Mouse (Mus musculus) liver, postnatal 0 days (tissue): ENCODE measurements around the gene Bri3.

Experiments used
- CTCF ChIP-seq: sonication (generic); IDR thresholded peaks from 2 replicates; pipeline ENCODE4 v1.5.1; 2016; ENCODE audit warnings: antibody characterized with exemption, low read depth
- EP300 ChIP-seq: IDR thresholded peaks from 2 replicates; pipeline ENCODE4 v1.6.1; 2016; ENCODE audit warnings: antibody characterized with exemption, low read depth, mild to moderate bottlenecking

GRCm38 (mm10) chr5:144387851-144388250 lies 143.6 kb downstream of the Bri3 start:
- TF ChIP-seq CTCF (peak; percentile 73), EP300 (no peak)
